Mouse (Mus musculus): ENCODE results near the gene Zscan18. TPM values are rescaled to one million over a fixed set of nuclear protein-coding genes. Genes with fewer than 3 reads are reported as not detected.

Zscan18 gene
- total RNA-seq, 2 experiments from 2014 or later, result 0.26 to 1.6 TPM

Other genes starting within 250 kb of the Zscan18 start
- gene Vmn2r53, start 194.8 kb downstream of the Zscan18 start, total RNA-seq (2014; fragmentation: Nextera tagmentation), result not detected in 2 replicates
- not detected in 2 replicates for gene Vmn2r53, start 194.8 kb downstream of the Zscan18 start, total RNA-seq (2017)
- gene Vmn2r54, start 163.3 kb downstream of the Zscan18 start, total RNA-seq (2014; fragmentation: Nextera tagmentation), result not detected in 2 replicates
- gene Vmn2r54, start 163.3 kb downstream of the Zscan18 start, total RNA-seq (2017), result not detected in 2 replicates
- not detected in 2 replicates for gene Vmn2r55, start 118.6 kb downstream of the Zscan18 start, total RNA-seq (2014; fragmentation: Nextera tagmentation)
- gene Vmn2r55, start 118.6 kb downstream of the Zscan18 start, total RNA-seq (2017), result not detected in 2 replicates
- gene Vmn2r56, start 68.6 kb downstream of the Zscan18 start, total RNA-seq (2014; fragmentation: Nextera tagmentation), result not detected in 2 replicates
- not detected in 2 replicates for gene Vmn2r56, start 68.6 kb downstream of the Zscan18 start, total RNA-seq (2017)
- 9.1 and 16.6 TPM in 2 replicates for gene Zfp329, start 15.2 kb upstream of the Zscan18 start, total RNA-seq (2014; fragmentation: Nextera tagmentation)
- 6.7 and 8.3 TPM in 2 replicates for gene Zfp329, start 15.2 kb upstream of the Zscan18 start, total RNA-seq (2017)
- gene Zfp110, start 31.1 kb upstream of the Zscan18 start, total RNA-seq (2014; fragmentation: Nextera tagmentation), result 28.1 and 34.8 TPM in 2 replicates
- gene Zfp110, start 31.1 kb upstream of the Zscan18 start, total RNA-seq (2017), result 38.2 and 45.9 TPM in 2 replicates
- 3.4 and 3.6 TPM in 2 replicates for gene Zfp128, start 77.5 kb upstream of the Zscan18 start, total RNA-seq (2014; fragmentation: Nextera tagmentation)
- gene Zfp128, start 77.5 kb upstream of the Zscan18 start, total RNA-seq (2017), result 2.5 and 3.1 TPM in 2 replicates
- gene Zscan22, start 94.2 kb upstream of the Zscan18 start, total RNA-seq (2014; fragmentation: Nextera tagmentation), result 26.6 and 32.4 TPM in 2 replicates
- 4.8 and 8.1 TPM in 2 replicates for gene Zscan22, start 94.2 kb upstream of the Zscan18 start, total RNA-seq (2017)
- 2,621 and 2,837 TPM in 2 replicates for gene Rps5, start 118.7 kb upstream of the Zscan18 start, total RNA-seq (2014; fragmentation: Nextera tagmentation)
- gene Rps5, start 118.7 kb upstream of the Zscan18 start, total RNA-seq (2017), result 1,142 and 1,421 TPM in 2 replicates
- 0.92 and 0.95 TPM in 2 replicates for gene Rnf225, start 123.8 kb upstream of the Zscan18 start, total RNA-seq (2014; fragmentation: Nextera tagmentation)
- 0.26 and 0.88 TPM in 2 replicates for gene Rnf225, start 123.8 kb upstream of the Zscan18 start, total RNA-seq (2017)
- gene Zfp324, start 162.2 kb upstream of the Zscan18 start, total RNA-seq (2014; fragmentation: Nextera tagmentation), result 5.9 and 8.6 TPM in 2 replicates
- 7.6 and 7.8 TPM in 2 replicates for gene Zfp324, start 162.2 kb upstream of the Zscan18 start, total RNA-seq (2017)
- 5.4 and 9.5 TPM in 2 replicates for gene Zfp446, start 174.2 kb upstream of the Zscan18 start, total RNA-seq (2014; fragmentation: Nextera tagmentation)
- 3.0 and 4.0 TPM in 2 replicates for gene Zfp446, start 174.2 kb upstream of the Zscan18 start, total RNA-seq (2017)
- not detected in 2 replicates for gene Slc27a5, start 194.6 kb upstream of the Zscan18 start, total RNA-seq (2014; fragmentation: Nextera tagmentation)
- not detected in 2 replicates for gene Slc27a5, start 194.6 kb upstream of the Zscan18 start, total RNA-seq (2017)
- gene Trim28, start 195.5 kb upstream of the Zscan18 start, total RNA-seq (2014; fragmentation: Nextera tagmentation), result 599 and 728 TPM in 2 replicates
- 489 and 493 TPM in 2 replicates for gene Trim28, start 195.5 kb upstream of the Zscan18 start, total RNA-seq (2017)
- 8.5 and 19.8 TPM in 2 replicates for gene Zbtb45, start 206.4 kb upstream of the Zscan18 start, total RNA-seq (2014; fragmentation: Nextera tagmentation)
- gene Zbtb45, start 206.4 kb upstream of the Zscan18 start, total RNA-seq (2017), result 4.9 and 11.9 TPM in 2 replicates
- gene Chmp2a, start 231.2 kb upstream of the Zscan18 start, total RNA-seq (2014; fragmentation: Nextera tagmentation), result 117 and 163 TPM in 2 replicates
- 162 and 196 TPM in 2 replicates for gene Chmp2a, start 231.2 kb upstream of the Zscan18 start, total RNA-seq (2017)
- 196 and 197 TPM in 2 replicates for gene Ube2m, start 234.6 kb upstream of the Zscan18 start, total RNA-seq (2014; fragmentation: Nextera tagmentation)
- 126 and 132 TPM in 2 replicates for gene Ube2m, start 234.6 kb upstream of the Zscan18 start, total RNA-seq (2017)

Data from granulocyte monocyte progenitor cell, adult 5-6 weeks (primary cell).